Mouse (Mus musculus): ENCODE results near the gene Arhgap25.
"Not testable (repeated sequence)": the region's sequence is repeated elsewhere in the genome, so short reads cannot be mapped to it uniquely, and the experiment has no call there.

The Arhgap25 gene

DNA sequence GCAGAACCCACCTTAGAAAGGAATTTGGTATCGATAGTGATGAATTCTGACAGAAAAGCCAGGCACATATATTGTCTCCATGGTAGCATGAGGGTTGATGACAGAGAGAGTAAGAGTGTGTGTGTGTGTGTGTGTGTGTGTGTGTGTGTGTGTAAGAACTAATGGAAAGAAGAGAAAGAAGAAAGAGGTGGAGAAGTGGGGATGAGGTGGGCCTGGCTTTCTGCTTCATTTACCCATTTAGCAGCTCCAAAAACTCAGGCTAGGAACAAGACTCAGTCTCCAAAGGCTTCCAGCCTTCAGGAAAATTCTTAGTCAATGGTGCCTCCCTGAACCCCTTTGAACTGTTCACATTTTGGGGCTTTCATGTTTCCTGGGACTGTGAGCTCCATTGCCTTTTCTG is 29.5 kb downstream of the Arhgap25 start:
- no peak for DNase-seq (ENCODE audit: low spot score)

DNA sequence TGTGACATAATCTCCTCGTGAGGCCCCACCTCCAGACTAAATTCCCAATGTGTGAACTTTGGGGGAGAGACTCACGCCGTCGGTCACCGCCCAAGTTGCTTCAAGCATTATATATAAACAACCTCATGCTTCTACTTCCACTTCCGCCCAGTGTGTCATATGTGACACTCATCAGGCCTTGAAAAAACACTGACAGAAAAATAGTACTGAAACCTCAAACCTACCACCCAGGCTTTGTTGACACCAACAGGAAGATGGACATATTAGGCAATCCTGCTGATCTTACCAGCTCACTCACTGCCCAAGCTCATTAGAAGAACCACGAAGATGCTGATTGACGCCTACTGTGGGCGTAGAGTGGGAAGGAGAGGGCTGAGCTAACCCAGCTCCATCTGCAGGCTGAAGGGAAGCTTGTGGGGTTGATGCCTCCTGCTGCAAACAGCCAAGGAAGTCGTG is 30.2 kb downstream of the Arhgap25 start:
- DNase-seq (ENCODE audit: low spot score): no peak

DNA sequence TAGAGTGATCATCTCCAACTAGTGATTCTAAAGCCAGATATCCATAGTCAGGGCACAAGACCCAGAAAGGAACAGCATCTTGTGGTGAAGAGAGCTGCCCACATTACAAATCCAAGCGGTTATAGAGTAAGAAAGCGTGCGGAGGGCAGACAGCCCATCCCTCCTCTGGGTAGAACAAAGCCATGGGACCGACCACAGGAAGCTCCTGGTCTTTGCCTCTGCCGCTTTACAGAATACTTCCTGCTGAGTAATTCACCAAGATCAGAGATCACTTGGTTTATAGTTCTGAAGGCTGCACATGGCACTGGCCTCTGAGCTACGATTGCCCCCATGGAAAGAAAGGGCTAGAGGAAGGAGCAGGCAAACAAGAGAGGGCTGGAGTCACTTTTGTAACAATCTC is 30.6 kb downstream of the Arhgap25 start:
- DNase-seq (ENCODE audit: low spot score): no peak

DNA sequence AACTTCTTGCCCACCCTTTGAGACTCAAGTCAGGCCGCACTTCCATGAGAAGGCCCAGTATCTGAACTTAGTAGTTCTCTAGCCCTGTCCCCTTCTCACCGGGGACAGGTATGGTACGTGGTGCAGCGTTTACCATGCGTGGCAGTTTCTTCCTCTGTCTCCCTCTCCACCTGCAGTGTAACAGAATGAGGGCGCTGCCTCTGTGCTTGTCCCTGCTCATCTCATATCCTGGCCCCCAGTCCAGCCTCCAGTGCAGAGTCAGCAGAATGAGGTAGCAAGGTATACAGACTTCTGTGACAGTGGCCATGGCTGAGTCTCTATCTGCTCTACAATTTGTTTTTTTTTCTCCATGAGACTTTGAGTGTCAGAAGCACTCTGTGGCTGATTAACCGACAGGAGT is 32.4 kb downstream of the Arhgap25 start:
- no peak for DNase-seq (ENCODE audit: low spot score)

DNA sequence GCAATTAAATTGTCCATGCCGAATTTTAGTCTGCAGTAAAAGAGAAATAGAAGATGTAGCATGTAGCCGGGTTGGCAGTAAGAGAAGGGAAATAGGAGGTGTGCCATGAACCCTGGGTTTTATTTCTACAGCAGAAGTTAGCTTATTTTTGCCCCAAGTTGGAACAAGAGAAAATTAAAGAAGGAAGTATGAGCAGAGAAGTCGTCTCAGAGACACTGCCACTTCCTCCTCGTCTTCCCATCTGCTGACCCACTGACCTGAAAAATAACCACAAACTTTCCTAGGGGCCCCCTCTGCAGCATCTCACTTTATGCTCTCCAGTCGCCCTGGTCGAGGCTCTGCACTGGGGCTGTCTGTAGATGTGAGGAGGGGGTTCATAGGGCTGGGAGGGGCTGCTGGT is 33.3 kb downstream of the Arhgap25 start:
- no peak for DNase-seq (ENCODE audit: low spot score)

DNA sequence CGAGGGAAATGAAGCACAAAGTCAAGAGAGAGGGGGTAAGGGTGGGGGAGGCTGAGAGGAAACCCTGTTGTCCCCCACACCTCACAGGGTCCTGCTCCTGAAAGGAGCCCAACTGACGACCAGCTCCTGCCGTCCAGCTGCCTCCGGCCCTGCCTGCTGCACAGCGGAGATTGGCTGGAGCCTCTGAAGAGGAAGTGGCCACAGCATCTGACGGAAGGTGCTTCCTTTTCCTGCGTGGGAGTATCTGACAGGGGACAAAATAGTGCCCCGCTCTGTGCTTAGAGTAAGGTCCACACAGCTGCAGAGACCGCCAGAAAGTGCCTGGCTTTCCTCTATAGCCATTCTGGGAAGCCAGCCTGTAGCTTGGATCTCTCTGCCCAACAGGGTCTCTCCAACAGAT is 36.9 kb downstream of the Arhgap25 start:
- DNase-seq (ENCODE audit: low spot score): no peak

DNA sequence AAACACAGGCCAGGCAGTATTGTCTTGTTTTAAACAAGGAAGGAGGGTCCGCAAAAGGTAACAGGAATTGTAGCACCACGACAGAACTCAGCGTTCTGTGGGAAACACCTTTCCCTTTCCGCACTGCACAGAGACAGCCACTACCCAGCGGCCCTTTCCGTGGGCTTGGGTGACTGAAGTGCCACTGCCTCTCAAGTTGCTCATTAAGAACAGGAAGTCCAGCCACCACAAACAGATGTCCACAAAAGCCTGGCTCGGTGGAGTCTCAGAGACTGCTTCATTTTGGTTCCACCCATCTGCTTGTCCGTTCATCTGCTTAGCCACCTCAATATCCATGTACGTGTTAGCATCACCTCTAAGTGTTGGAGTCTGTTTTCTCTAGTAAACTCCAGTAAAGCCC is 38.7 kb downstream of the Arhgap25 start:
- DNase-seq (ENCODE audit: low spot score): no peak

DNA sequence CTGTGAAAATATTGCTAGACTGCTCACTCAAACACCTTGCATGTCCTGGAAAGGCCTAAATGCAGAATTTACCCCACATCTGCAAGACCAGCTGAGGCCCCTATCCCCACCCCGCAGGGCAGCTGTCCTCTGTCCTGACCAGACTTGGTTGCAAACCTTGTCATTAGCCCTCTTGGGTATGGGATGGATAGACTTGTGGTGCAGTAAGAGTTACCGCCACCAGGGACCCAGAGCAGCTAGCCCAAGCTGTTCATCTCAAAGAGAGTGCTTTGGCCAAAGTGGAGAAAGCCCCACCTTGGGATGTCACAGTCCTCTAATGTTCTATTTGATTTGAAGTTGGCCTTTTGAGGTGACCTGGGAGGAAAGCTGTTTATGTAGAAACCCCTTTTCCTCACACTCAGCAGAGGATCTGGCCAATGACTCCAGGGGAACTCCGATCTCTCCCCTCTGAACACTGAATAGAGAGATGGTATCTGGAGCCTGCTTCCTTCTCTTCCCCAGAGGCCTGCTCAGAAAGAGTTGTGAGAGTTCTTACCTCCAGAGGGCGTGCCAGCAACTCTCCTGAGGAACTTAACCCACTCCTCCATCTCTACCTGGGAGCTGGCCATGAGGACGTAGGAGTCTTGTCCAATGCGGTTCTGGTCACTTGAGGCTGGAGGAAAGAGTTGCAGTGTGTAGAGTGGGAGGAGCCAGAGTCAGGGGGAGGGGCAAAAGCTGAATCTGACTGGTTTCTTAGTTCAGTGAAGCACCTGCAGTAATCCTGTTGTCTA is 45.2 kb downstream of the Arhgap25 start:
- no peak for DNase-seq (ENCODE audit: low spot score)

DNA sequence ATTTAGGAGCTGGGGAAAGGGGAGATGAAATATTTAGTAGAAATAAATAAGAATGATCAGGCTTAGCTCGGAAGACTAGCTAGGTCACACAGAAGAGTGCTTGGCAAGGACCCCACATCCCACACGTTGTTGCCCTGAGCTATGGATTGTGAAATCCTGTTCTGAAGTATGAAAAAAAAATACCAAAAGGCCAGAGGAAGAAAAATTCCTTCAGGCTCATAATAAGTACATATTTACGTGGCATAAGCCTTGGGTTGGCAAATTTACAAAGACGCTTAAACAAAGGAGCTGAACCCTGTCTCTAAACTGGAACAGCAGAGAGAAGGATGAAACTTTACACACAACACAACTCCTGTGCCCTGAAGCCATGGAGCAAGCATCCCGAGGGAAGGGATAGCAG is 48.3 kb downstream of the Arhgap25 start:
- DNase-seq (ENCODE audit: low spot score): no peak

DNA sequence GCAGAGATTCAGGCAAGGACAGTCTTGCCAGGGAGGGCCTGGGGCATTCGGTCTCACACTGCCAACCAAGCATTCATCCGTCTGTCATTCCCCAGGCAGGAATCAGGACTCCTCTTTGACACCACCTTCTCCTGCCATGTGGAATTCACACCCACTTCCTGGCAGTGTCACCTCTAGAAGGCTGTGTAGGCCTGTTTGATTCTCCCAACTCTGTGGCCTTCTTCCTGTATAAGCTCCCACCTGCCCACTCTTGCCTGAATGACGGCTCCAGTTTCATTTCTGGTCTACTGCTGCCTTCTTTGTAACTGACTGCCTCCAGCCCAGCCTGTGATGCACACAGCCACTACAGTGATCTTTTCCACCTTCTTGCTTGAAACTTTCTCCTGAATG is 49.2 kb downstream of the Arhgap25 start:
- no peak for DNase-seq (ENCODE audit: low spot score)

DNA sequence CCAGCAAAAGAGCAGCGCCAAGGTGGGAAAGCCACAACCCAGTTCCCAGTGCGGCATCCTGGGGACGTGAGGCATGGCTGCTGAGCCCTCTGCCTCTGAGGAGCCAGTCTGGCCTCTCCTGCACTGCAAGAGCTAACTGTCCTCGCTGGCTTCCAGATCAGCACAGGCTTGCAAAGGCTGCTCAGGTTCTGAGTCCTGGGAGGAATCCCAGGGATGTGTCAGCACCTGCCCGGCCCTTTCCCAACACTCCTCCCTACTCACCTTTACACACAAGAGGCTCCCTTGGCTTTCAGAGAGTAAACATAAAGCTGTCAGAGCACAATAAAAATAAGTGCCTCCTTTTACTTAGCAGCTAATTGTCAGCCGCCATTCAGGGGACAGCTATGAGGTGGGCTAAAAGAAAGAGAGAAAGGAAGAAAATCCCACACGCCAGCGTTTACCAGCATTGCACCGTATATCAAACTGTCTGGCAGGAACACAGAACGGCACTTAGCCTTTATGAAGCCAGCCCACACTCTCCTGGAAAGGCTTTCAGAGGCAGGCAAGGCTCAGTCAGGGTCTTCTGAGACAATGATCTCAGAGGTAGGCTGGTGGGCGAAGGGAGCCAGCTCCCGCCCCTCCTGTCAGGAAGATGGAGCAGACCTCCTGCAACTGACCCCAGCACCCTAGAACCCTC is 49.7 kb downstream of the Arhgap25 start:
- no peak for DNase-seq (ENCODE audit: low spot score)

DNA sequence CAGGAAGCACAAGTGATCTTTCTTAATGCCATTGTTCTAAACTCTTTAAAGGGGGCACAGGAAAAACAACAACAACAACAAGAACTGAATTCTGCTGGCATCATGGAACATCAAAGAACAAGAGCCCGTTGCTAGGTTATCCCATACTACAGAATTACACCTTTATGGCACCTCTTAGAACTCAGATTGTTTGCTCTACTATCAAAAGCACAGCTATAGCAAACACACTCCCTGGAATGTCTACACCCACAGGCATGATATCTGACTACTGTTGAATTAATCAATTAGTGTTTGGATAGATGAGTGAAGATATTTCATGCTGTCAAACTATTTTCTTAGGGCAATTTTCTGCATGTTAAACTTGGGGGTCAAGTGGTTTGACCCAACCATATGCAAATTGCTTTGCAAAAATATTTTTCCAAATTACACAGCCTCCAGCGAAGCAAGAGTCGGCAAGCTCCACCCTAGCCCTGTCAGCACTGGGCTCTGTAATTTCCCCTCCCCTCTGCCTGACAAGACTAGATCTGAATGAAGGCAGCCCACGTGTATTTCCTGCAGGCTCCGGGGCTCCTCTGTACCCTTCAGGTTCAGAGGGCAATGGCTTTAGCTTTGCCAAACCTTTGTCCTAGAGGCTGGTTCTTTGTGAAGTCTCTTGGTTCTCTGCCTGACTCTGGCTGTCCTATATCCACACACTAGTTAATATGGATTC is 53.6 kb downstream of the Arhgap25 start:
- no peak for DNase-seq (ENCODE audit: low spot score)

DNA sequence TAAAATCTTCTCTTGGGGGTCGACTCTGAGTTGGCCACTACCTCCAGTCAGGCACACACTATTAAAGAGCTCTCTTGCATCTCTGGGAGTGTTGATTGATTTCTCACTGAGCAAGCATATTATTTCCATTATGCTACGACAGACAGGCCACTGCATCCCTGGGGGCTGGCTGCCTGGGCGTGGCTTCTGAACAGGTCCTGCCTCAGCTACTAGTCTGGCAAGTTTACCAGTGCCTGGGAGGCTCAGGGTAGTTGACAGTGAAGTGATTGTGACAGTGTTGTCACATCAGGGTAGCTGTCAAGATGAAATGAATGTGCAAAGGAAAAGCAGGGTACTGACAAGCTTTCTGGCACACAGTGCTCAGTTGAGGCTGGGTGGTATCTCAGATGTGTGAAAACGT is 54.2 kb downstream of the Arhgap25 start:
- no peak for DNase-seq (ENCODE audit: low spot score)

DNA sequence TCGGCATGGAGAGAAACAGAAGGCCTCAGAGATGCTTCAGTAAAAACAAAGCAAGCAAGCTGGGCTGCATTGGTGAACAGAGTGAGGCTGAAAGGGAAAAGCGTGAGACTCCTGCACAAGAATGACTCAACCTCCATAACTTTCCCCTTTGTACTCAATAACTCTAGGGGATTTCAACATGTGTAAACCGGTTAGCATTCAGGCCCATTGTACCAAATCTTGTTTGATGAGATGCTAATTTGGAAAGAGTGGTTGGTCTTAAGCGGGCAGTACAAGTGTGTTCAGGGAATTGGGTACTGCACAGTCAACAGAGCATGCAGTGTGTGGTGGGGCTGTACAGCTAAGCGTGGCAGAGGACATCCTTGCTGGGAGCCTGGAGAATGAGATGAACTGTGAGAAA is 57.8 kb downstream of the Arhgap25 start:
- no peak for DNase-seq (ENCODE audit: low spot score)

DNA sequence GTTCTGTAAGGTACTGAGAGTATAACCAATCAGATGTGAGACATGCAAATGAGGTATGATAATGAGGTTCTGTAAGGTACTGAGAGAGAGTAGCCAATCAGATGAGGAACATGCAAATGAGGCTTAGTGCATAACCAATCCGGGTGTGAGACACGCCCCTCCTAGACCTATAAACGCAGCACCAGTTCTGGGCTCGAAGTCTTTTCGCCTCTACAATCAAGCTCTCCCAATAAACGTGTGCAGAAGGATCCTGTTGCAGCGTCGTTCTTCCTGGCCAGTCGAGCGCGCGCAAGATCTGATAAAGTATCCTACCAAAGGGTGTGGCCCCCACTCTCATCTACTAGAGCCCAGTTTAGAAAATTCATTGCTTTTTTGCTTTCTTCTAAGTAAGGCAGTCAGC is 63.0 kb downstream of the Arhgap25 start:
- not testable (repeated sequence) for DNase-seq (ENCODE audit: low spot score)

DNA sequence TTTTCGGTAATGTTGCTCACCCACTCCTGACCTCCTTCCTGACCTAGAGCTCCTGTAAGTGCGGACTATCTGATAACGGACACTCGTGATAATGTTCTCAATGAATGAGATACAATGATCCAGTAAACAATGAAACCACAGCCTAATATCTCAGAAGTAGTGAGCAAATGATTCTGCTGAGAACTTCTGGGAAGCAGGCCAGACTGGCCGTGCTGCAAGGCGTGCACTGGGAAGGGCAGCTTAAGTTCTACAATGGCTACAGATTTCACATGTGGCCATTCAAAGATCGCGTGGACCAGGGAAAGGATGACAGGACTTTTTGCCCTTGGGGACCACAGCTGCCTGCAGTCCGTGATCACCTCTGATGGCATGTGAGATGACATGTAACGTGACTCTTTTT is 64.7 kb downstream of the Arhgap25 start:
- no peak for DNase-seq (ENCODE audit: low spot score)

DNA sequence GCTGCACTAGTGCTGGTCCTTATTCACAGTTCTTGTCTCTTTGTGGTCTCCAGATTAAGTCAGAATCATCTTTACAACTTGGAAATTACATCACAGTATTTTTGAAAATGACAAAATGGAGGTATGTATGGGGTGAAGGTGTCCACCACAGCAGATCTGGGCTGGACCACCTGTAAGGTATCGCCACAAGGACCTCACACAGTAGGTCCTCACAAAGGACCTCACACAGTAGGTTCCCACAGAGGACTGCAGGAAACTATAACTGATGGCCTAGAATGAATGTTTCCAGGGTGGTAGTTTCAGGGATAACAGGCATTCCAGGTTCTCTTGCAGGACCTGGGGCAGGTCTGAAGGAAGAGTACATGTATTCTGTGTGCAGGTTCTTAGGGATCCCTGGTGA is 65.7 kb downstream of the Arhgap25 start:
- no peak for DNase-seq (ENCODE audit: low spot score)

DNA sequence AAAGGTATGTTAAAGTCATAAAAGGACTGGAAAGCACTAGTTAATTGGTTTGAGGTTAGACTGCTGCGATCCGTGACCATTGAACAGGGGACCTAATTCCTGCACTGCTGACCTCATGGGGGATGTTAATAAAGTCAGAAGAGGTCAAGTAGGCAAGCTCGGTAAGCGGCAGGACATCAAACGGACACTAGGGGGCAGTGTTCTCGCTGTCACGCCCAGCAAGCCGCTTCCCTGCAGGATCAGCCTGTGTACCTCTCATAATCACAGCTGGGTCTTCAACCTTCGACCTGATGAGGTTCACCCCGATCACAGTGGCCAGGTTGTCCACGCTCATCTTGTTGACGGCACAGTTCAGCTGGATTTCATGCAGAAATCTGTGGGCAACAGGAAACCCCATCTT is 66.8 kb downstream of the Arhgap25 start:
- DNase-seq (ENCODE audit: low spot score): peak; percentile 65

DNA sequence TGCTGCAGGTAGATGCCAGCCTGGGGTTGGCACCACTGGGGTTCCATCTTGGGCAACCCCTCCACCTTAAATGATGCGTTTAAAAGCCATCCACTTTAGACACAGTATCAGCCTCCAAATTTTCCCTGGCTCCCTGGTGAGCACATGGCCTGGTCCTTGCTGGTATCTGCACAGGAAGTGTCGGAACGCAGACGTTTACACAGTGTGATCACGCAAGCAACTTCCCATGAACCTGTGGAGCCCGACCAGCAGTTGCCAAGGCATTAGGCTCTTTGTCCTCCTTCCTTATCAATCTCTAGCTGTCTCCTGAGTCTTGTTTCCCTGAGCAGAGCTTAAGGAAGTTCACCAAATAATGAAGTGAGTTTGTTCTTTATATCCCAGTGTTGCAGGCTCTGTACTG is 77.6 kb downstream of the Arhgap25 start:
- DNase-seq (ENCODE audit: low spot score): no peak

DNA sequence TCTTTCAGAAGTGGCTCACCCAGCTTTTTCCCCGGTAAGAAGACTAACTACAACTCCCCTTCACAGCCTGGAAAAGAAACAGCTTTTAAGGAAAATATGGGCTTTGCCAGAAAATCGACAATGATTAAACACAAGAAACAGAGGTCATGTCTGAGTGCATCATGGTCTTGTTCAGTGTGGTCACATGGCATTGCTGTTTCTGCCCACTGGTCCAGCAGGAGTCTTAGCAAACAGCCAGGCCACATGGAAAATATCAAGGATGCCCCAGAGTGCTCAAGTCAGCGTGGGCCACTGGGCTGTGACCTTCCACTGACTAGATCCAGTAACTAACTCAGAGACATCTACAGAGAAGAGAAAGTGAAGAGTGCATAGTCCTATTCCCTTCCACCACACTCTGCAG is 81.3 kb downstream of the Arhgap25 start:
- DNase-seq (ENCODE audit: low spot score): no peak

DNA sequence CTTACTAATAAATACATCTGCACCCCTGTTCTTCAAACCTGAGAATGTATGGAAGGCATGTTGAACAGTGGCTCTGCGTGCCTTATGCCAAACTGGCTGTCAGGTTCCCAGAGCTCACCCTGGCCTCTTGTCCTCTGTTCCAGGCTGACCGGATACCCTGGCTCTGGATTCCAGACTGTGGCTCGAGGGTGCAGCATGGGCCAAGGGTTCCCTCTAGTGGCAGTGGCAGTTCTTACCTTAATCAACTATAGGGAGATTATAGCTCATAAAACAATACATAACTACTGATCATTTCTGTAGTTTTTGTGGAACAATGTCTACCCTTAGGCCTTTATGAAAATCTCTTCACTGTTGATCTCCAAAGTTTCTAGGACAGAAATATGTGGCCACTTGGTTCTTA is 82.0 kb downstream of the Arhgap25 start:
- DNase-seq (ENCODE audit: low spot score): peak; percentile 20

DNA sequence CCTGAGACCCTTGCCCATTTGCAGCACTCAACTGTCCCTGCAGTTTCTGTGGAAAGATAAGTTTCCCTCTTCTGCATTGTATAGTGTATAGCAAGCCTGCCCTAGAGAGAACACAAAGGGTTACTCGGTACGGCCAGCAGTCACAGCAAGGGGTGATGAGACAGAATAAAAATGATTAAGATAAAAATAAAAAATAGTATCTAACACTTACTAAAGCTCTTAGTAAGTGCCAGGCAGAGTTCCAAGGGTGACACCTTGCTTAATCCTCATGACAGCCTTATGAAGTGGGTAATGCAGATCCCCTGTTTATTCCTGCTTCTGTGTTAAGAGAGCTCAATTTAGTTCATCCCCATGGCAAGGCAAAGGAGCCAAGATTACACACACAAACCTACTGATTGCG is 83.5 kb downstream of the Arhgap25 start:
- no peak for DNase-seq (ENCODE audit: low spot score)

DNA sequence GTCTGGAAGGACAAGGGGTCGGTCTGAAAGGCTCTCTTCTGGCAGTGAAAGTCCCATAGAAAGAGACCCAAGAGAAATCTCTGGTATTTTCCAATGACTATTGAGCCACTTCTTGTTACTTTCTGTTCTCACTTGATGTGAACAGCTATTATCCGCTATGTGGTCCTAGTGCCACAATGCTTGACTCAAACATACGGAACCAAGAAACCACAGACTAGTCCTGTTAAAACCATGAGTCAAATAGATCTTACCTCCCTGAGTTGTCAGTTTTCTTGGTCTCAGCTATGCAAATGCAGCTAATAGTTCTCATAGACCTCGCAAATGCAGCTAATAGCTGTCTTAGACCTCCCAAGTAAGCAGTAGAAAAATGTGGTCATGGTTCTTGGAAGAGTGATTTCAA is 85.8 kb downstream of the Arhgap25 start:
- no peak for DNase-seq (ENCODE audit: low spot score)

Measured in ovary, postnatal 14 days (tissue).